Mouse (Mus musculus): Measurements from ENCODE around the gene Zfp668. TPM values are rescaled to one million over a fixed set of nuclear protein-coding genes. Genes with fewer than 3 reads are reported as not detected.

The Zfp668 gene
- polyA plus RNA-seq, 1 experiment from 2014 or later, result 34.7 TPM

Other genes with a start within 250 kb of the Zfp668 start
- gene Bcl7c, start 167.9 kb downstream of the Zfp668 start, polyA plus RNA-seq (2016; fragmentation: Nextera tagmentation; extraction: Ambion mirVana), result 71.1 and 74.7 TPM in 2 replicates
- 5.8 TPM in 2 replicates for gene Ctf1, start 164.1 kb downstream of the Zfp668 start, polyA plus RNA-seq (2016; fragmentation: Nextera tagmentation; extraction: Ambion mirVana)
- gene Ctf2, start 144.7 kb downstream of the Zfp668 start, polyA plus RNA-seq (2016; fragmentation: Nextera tagmentation; extraction: Ambion mirVana), result 0.22 and 0.28 TPM in 2 replicates
- gene Fbxl19, start 132.3 kb downstream of the Zfp668 start, polyA plus RNA-seq (2016; fragmentation: Nextera tagmentation; extraction: Ambion mirVana), result 10.2 and 13.0 TPM in 2 replicates
- 7.9 and 9.9 TPM in 2 replicates for gene Orai3, start 107.0 kb downstream of the Zfp668 start, polyA plus RNA-seq (2016; fragmentation: Nextera tagmentation; extraction: Ambion mirVana)
- gene Setd1a, start 100.2 kb downstream of the Zfp668 start, polyA plus RNA-seq (2016; fragmentation: Nextera tagmentation; extraction: Ambion mirVana), result 20.3 and 22.5 TPM in 2 replicates
- gene Gm49388, start 91.2 kb downstream of the Zfp668 start, polyA plus RNA-seq (2016; fragmentation: Nextera tagmentation; extraction: Ambion mirVana), result not detected in 2 replicates
- gene Hsd3b7, start 76.2 kb downstream of the Zfp668 start, polyA plus RNA-seq (2016; fragmentation: Nextera tagmentation; extraction: Ambion mirVana), result 7.8 and 9.0 TPM in 2 replicates
- 19.2 and 19.3 TPM in 2 replicates for gene Stx4a, start 52.5 kb downstream of the Zfp668 start, polyA plus RNA-seq (2016; fragmentation: Nextera tagmentation; extraction: Ambion mirVana)
- 19.0 and 19.2 TPM in 2 replicates for gene Stx1b, start 52.3 kb downstream of the Zfp668 start, polyA plus RNA-seq (2016; fragmentation: Nextera tagmentation; extraction: Ambion mirVana)
- gene Zfp646, start 607 bp downstream of the Zfp668 start, polyA plus RNA-seq (2016; fragmentation: Nextera tagmentation; extraction: Ambion mirVana), result 18.1 and 19.5 TPM in 2 replicates
- 0.98 and 1.1 TPM in 2 replicates for gene Prss53, start 14.1 kb upstream of the Zfp668 start, polyA plus RNA-seq (2016; fragmentation: Nextera tagmentation; extraction: Ambion mirVana)
- gene Gm21974, start 18.6 kb upstream of the Zfp668 start, polyA plus RNA-seq (2016; fragmentation: Nextera tagmentation; extraction: Ambion mirVana), result not detected in 2 replicates
- 55.2 and 57.5 TPM in 2 replicates for gene Vkorc1, start 18.8 kb upstream of the Zfp668 start, polyA plus RNA-seq (2016; fragmentation: Nextera tagmentation; extraction: Ambion mirVana)
- 74.1 and 79.1 TPM in 2 replicates for gene Bckdk, start 27.3 kb upstream of the Zfp668 start, polyA plus RNA-seq (2016; fragmentation: Nextera tagmentation; extraction: Ambion mirVana)
- gene Kat8, start 35.7 kb upstream of the Zfp668 start, polyA plus RNA-seq (2016; fragmentation: Nextera tagmentation; extraction: Ambion mirVana), result 50.9 and 51.0 TPM in 2 replicates
- 0.58 and 1.1 TPM in 2 replicates for gene Prss8, start 53.3 kb upstream of the Zfp668 start, polyA plus RNA-seq (2016; fragmentation: Nextera tagmentation; extraction: Ambion mirVana)
- 9.2 and 12.2 TPM in 2 replicates for gene Prss36, start 69.9 kb upstream of the Zfp668 start, polyA plus RNA-seq (2016; fragmentation: Nextera tagmentation; extraction: Ambion mirVana)
- gene Fus, start 90.6 kb upstream of the Zfp668 start, polyA plus RNA-seq (2016; fragmentation: Nextera tagmentation; extraction: Ambion mirVana), result 481 and 511 TPM in 2 replicates
- gene Pycard, start 117.0 kb upstream of the Zfp668 start, polyA plus RNA-seq (2016; fragmentation: Nextera tagmentation; extraction: Ambion mirVana), result 6.5 and 6.9 TPM in 2 replicates
- gene Trim72, start 127.1 kb upstream of the Zfp668 start, polyA plus RNA-seq (2016; fragmentation: Nextera tagmentation; extraction: Ambion mirVana), result 0.23 TPM in 1 of 2 replicates, not detected in the other
- 0.91 and 1.1 TPM in 2 replicates for gene Itgam, start 185.8 kb upstream of the Zfp668 start, polyA plus RNA-seq (2016; fragmentation: Nextera tagmentation; extraction: Ambion mirVana)
- gene Gm49368, start 185.9 kb upstream of the Zfp668 start, polyA plus RNA-seq (2016; fragmentation: Nextera tagmentation; extraction: Ambion mirVana), result not detected in 2 replicates